Mouse (Mus musculus) embryo, embryonic 10 days (tissue): ENCODE measurements around the gene Leap2.

Source experiments
- DNase-seq: peaks from one replicate; pipeline ENCODE4 v3.0.0-alpha.2; 2015; ENCODE audit warnings: low spot score

Leap2 gene

DNA sequence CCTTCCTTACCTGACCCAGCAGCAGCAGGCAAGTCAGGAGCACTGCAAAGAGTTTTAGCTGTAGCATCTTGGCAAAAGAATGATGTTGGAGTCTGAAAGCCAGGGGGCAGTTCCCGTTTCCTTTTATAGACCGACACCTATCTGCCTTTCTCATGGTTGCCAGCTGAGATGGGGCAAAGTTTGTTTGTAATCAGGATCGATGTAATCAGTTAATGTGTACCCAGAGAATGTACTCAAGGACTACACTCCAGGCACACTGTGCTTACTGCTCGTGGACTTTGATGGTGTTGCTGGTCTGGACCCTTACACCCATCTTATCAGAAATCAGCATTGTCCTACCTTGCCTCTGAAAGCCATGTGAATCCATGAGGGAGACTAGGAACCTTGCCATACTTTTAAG lies at the start of gene Leap2:
Gene Leap2 (minus strand): TSS at position 135 of the 400 bp plus-strand sequence.
- no peak for DNase-seq

DNA sequence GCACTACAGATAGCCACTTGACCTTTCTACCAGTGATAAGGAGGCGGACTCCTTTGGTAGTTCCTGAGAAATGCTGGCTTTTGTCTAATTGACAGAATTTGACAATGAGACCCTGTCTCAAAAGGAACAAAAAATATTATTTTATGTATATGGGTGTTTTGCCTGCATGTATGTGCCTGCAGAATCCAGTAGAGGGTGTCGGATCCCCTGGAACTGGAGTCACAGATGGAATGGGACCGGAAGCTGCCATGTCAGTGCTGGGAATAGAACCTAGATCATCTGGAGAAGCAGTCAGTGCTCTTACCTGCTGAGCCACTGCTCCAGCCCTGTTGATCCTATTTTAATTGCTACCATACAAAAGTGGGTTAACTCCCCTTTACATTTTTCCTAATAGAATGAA lies 49.7 kb upstream of the Leap2 start:
- DNase-seq: peak; percentile 21

DNA sequence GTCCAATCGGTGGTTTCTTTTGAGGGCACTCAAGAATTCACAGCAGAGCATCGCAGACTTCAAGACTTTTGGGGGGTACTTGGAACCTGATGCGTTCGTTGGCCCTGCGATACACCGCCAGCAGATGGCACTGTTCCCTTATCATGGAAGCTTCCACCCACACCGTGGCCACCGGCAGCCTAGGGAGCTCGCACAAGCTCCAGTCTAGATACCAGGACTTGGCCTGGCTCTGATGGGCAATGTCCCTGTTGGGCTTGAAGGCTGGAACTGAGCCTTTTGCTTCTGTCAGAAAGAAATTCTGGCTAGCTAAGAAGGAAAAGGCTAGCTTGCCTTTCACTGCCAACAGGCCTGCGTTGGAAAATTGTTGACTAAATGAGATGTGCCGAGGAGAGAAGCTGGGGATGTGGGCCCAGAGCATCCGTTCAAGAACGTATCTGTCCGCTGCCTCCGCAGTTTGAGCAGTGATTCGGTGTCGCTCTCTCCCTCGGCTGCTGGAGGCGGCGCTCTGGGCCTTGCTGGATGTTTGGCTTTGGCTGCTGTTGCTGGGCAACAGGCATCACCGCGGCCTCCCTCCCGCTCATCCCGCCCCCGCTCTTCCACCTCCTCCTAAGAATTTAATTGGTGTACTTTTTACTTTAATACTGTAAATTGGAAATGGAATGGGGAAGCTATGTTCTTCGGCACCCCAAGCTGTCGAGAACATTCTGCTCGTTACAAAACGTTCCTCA lies 47.2 kb upstream of the Leap2 start, which contains the start of gene Gm9837:
Gene Gm9837 (minus strand): TSS at position 512 of the 728 bp plus-strand sequence.
- peak; percentile 98 for DNase-seq

DNA sequence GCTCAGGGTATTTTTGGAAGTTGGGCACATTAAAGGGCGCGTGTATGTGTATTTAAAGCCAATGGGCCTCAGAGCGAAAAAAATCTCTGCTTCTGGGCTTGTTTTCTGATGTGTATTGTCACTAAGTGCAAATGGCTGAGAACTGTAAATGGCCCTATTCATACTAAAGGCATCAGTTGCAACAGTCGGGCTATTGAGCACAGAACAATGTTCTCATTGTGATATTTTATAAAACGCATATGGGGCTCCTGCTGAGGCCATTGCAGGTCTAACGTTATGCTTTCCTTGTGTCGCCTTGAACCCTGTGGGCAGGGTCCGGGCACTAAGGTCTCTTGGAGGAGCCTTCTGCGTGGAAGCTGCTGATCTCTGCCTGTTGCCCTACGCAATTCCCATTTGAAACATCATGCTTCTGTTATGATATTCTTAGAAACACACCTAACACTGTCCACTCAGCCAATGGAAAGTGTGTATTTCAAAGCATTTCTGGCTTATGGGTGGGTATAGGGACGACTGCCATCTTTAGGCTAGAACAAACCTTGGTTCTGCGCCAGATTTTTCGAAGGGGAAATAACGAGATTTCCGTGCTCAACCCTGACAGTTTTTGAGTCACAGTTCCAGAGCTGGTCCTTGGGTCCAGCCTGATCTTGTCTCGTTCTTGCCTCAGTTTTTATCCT lies 46.5 kb upstream of the Leap2 start:
- no peak for DNase-seq

DNA sequence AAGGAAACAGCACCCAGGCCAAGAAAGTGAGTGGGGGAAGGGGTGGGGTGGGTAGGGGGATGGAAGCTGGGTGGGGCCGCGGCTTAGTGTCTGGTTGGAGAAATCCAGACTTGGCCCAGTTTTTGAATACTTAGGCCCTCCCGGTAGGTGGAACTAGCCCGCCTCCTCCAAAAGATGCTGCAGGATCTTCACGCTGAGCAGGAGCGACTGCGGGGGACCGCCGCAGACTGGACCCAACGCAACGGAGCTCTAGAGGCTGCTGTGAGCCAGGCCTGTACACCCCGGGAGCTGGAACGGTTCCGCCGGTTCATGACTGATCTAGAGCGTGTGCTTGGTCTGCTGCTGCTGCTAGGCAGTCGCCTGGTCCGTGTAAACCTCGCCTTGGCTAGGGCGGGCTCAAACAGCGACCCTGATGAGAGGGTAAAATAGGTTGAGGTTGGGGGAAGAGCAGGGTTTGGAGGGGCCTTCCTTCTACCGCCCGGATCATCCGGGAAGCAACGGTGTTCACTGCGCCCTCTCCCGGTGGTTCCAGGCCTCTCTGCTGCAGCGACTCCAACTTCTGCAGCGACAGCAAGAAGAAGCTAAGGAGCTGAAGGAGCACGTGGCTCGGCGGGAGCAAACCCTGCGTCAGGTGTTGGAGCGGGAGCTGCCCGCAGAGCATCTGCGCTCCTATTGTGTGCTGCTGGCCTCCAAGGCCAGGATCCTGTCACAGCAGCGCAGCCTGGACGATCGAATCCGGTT lies 43.4 kb upstream of the Leap2 start:
- DNase-seq: peak; percentile 91

DNA sequence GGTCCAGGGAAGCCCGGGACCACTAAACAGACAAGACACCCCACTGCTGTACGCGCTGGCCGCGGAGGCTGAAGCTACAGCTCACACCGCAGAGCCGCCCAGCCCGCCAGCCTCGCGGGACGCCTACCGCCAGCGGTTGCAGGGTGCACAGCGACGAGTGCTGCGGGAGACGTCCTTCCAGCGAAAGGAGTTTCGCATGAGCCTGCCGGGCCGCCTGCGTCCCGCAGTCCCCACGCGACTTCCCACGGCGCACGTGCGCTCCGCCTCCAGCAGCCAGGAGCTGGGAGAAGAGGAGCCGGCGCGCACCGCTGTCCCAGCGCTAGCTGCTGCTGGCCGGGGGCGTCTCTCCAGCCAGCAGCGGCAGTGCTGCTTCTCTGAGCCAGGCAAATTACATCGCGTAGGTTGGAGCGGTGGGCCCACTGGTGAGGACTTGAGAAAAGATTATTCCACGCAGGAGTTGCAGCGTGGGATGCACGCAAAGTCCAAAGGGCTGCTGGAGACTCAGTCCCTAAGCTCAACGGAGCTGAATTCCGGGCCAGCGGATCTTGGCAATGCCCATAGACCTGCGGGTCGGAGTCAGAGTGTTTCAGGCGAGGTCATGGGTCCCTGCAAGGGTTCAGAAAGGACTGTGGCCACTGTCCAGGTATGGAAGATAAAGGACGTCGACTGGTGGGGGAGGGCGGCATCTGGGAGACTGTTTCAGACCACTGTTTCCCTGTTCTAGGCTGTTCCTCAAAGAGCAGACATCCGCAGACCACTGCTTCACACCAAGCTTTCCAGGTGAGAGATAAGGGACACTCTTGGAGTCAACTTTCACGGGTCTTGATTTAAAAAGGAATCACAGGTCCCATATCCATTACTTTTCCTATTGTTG lies 40.8 kb upstream of the Leap2 start:
- DNase-seq: peak; percentile 60

DNA sequence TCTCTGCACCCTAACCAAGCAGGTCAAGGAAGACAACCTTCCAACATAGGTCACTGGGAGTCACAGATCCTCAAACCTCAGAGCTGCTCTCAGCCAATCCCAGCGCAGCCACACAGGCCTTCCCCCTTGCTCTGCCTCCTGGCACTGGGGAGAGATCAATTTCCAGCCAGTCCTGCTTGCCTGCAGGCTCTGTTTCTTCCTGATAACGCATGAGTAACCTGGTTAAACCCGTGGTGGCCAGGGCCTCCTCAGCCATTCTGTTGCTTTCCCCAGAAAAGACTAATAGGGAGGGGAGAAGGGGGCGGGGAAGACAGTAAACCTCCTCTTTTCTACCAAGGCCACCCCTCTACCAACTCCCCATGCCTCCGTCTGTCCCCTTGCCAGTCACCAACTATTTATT lies 38.8 kb upstream of the Leap2 start:
- peak; percentile 14 for DNase-seq

DNA sequence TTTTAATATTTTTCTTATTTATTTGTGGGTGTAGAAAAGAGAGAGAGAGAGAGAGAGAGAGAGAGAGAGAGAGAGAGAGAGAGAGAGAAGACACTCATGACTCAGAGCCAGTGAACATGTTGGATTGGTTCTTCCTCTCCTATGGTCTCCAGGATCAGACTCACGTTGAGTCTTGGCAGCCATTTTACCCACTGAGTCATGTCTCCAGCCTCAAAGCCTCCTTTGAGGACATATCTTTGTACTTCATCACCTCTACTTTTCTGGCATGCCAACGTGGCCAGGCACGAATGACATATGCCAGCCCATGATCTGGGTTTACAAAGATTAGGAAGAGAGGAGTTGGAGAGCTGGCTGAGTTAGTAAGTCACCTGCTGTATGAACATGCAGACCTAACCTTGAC lies 37.2 kb upstream of the Leap2 start:
- no peak for DNase-seq

DNA sequence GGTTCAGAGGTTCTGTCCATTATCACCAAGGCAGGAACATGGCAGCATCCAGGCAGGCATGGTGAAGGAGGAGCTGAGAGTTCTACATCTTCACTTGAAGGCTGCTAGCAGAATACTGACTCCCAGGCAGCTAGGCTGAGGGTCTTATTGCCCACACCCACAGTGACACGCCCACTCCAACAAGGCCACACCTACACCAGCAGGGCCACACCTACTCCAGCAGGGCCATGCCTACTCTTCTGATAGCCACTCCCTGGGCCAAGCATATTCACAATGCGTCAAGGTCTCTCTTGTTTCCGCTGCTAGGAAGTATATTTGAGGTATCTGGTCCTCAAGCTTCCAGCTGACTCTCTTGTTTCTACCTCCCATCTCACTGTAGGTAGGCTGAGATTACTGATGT lies 36.0 kb upstream of the Leap2 start:
- no peak for DNase-seq

DNA sequence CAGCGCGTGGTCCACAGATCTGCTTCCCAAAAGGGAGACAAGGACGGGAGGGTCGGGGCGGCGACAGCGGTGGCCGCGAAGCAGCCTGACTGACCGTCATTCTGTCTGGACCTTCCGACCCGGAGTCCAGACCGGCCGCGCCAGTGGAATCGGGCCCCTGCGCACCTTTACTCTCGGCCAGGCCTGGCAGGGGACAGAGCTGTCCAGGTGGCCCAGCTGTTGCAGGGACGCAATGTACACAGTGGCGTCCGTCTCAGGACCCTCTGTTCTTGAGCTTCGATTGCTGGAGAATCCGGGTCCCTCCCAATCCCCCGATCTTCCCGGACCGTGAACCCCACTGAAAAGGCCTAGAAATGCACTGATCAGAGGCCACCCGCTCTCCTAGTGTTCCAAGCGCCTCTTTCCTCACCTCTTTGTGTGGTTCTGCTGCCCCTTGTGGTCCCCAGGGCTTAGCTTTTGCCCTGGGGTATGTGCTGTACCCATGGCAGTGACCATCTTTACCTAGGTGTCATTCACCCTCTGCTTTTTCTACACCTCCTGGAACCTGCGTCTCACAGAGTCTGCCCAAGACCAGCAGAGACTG lies 34.5 kb upstream of the Leap2 start:
- peak; percentile 16 for DNase-seq

DNA sequence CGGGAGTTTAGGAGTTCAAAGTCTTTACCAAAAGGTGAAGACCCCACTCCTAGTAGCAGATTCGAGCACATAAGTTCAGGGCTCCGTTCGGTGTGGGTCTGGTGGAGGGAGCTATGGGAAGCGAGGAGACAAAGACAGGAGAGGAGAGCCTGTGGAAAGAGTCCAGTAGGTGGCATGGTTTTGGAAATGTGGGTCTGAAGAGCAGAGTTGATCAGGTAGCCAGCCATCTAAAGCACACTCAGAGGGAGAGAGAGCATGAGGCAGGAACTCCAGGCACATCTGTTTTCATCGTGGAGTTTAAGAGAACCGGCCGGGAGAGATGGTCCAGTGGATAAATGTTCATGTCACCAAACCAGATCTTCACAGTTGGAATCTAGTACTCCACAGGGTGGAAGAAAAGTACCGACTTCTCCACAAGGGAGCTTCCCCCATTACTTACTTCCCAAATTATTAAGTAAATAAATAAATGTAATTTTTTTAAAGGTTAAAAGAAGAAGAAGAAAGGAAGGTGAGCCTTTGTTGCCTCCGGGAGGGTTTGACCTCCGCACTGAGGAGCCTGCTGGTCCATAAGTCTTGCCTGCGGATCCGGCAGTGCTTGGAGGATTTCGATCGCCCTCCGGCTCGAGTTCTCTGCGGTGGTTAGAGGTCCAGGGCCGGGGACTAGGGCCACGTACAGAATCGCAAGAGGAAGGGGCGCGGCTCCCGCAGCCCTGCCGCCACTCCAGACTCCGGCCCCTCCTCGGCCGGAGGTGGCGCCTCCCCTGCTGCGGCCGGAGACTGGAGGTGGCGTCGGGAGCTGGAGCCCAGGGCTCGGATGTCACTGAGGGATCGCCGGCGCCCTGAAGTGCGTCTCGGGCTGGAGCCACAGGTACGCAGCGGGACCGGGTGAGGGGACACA lies 33.8 kb upstream of the Leap2 start, which contains the start of the genes Gm10447 and Shroom1:
Gene Gm10447 (minus strand): TSS at position 637 of the 898 bp plus-strand sequence.
Gene Shroom1 (plus strand): TSS at position 732 of the 898 bp plus-strand sequence.
- peak; percentile 79 for DNase-seq

DNA sequence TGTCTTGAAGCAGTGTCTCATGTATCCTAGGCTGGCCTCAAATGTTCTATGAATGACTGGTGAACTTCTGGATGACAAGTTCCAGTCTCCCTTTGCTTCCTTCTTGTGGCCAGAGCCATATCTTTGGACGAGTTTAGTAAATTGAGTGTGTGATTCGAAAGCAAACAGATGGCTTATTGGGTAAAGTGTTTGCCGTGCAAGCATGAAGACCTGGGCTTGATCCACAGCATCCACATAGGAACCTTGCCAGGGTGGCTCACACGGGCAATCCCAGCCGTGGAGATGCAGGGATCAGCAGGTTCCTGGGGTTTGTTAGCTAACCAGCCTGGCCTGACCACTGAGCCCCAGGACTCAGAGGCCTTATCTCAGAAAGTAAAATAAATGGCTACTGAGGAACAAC lies 30.1 kb upstream of the Leap2 start:
- no peak for DNase-seq

DNA sequence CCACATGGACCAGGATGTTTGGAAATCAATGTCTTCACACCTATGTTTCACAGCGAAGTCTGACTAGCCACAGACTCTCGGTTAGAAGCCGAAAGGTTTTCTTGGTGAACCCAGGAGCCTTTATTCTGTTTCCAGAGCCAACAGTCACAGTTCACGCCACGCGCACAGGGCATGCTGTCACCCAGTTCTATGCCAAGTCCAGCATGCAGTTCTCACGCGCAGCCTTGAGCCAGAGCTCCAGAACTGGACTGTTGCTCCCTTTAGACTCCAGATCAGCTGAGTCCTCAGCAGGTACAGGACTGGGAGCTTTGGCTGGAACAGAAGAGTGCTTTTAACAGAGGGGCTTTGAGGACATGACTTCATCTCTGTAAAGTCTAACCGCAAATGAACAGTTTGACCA lies 29.4 kb upstream of the Leap2 start:
- DNase-seq: no peak

DNA sequence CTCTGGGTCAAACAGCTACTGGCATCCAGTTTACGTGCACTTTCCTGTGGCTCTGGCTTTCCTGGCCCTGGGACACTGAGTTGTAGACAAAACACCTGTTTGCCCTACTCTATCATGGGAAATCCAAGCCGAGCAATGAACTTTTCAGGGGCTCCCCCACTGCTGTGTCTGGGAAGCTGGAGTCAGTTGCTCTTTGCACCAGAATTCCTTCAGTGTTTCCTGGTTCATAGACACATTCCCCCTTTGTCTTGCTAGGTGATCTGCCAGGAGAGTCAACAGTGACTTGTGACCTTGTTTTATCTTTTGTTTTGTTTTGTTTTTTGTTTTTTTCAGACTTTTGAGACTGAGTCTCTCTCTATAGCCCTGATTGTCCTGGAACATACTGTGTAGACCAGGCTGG lies 28.4 kb upstream of the Leap2 start:
- DNase-seq: no peak

DNA sequence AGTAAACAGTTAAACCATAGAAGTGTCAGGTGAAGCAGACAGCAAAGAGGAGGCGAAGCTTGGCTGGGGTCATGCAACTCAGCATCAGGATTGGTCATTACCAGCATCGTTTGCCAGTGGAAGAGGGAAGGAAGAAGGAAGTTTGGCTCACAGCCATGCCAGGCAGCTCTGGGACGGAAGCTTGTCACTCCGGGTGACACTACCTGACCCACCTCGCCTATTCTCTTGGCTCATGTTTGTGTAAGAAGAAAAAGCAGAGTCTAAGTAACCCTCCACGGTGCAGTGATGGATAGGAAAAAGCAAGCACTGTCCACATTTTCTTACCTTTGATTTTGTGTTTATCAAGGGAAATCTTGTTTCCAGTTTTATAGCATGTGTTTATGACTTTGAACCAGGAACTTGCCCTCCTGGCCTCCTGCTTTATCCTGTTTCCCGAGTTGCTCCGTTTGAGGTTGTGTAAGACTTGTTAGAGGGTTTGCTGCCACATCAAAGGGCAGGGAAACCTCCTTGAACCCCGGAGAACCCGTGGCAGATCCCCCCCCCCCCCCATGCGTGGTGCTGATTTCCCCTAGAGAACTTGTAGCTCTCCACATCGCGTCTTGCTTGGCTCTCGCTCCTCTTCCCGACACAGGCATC lies 27.2 kb upstream of the Leap2 start:
- DNase-seq: no peak

DNA sequence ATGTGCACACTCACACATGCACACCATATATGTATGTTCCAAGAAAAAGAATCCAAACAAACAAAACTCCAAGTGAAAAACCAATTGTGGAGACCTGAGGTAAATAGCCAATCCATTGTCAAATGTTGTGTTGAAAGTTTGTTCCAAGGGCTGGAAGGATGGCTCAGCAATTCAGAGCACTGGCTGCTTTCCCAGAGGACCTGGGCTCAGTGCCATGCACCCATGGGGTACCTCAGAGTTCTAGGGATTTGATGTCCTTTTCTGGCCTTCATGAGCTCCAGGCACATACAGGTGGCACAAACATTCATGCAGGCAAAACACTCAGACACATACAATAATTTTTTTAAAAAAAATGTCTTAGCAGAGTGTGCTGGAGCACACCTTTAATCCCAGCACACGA lies 25.6 kb upstream of the Leap2 start:
- no peak for DNase-seq

DNA sequence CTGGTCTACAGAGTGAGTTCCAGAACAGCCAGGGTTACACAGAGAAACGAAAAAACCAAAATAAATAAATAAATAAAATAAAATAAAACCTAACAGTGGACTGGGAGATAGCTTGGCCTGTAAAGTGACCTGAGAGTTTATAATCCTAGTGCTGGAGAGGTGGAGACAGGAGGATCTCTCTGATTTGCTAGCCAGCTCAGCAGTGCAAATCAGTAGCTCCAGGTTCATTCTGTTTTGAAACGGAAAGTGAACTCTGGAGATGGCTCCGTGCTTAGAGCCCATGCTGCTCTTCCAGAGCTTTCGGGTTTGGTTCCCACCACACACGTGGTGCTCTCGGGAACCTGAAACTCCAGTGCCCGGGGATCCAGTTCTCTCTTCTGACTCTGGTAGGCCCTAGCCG lies 25.0 kb upstream of the Leap2 start:
- DNase-seq: no peak

DNA sequence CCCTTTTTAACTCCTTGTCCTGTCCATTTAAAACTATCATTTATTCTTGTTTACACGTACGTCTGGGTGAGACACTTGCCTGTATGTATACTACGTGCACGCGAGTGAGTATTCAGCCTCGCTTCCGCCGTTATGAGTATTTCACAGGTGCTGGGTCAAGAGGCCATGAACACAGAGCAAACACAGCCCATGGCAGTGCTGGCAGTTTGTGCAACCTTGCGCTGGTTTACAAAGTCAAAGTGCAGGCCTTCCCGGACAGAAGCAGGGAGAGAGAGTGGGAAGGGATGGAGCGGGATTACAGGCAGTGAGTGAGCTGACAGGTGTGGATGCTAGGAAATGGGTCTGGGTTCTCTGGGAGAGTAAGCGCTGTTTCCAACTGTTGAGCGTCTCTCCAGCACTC lies 23.2 kb upstream of the Leap2 start:
- DNase-seq: no peak

DNA sequence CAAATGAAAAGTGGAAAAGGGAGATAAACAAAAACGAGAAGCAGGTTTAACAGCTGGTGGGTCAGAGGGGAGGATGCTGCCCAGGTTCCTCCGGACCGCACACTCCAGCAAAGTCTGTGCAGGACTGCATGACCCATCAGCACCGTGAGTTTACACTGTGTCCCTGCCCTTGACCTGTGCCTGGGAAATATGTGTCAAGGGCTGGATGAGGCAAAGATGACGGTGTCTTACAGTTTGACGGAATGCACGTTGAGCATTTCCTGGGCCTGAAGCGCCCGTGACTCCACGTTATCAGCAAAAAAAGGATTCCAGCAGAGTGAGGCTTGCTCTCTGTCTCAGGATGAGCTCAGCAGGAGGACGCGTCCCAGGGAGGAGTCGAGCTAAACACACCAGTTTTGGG lies 22.6 kb upstream of the Leap2 start:
- DNase-seq: no peak

DNA sequence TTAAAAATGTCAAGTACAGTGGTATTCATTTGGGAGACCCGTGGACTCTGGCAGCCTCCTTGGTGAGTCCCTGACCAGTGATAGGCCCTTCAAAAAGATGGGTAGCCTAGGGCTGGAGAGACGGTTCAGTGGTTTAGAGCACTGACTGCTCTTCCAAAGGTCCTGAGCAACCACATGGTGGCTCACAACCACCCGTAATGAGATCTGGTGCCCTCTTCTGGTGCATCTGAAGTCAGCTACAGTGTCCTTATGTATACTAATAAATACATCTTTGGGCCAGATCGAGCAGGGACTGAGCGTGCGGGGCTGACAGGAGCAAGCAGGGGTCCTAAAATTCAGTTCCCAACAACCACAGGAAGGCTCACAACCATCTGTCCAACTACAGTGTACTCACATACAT lies 20.9 kb upstream of the Leap2 start:
- DNase-seq: peak; percentile 20
